Mouse (Mus musculus) gastrocnemius, adult 18-20 months (tissue): ENCODE measurements around the gene Mecom. TPM values are rescaled to one million over a fixed set of nuclear protein-coding genes. Genes with fewer than 3 reads are reported as not detected.

ENCODE experiments used
- DNase-seq: peaks from one replicate; pipeline ENCODE4 v3.0.0; 2021; ENCODE audit warnings: low spot score
- total RNA-seq, 2 experiments: library from RNA; stranded (reverse); gene quantifications; 2 replicates each; pipeline ENCODE4 v1.2.3; 2021

Gene Mecom
- total RNA-seq, 2 experiments from 2014 or later, result 4.2 to 6.1 TPM

DNA sequence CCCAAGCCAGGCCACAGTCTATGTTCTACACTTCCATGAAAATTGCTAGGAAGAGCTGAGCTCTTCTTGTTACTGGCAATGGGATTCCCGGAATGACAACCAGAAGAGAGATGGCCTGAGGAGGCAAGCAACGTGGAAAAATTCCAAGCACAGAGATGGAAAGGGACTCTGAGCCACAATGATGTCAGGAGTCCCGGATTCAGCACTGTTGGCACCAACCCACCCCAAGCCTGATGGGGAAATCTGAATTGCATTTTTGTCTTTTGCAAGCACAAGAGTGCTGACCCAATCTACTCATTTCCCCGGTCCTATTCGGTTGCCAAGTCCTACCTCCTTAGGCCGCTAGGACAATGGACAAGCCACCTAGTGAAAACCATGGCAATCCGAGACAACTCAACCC lies 181.2 kb downstream of the Mecom start:
- peak; percentile 24 for DNase-seq

DNA sequence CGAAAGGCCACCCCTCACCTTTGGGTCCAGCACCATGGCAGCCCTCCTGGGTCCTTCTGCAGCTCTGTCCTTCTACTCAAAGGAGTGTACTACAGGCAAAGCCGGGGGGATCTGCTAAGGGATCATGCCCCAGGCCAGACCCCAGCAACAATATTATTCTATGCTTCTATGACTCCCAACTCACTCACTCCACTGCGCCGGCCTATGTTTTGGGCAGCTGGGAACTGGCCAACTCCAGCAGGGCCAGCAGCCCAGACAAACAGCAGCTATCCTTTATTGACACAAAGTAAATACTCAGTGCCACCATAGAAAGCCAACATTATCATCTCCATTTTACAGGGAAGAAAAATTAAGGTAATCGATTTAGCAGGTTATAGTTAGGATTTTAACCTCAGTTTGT lies 186.6 kb downstream of the Mecom start:
- DNase-seq, result no peak

DNA sequence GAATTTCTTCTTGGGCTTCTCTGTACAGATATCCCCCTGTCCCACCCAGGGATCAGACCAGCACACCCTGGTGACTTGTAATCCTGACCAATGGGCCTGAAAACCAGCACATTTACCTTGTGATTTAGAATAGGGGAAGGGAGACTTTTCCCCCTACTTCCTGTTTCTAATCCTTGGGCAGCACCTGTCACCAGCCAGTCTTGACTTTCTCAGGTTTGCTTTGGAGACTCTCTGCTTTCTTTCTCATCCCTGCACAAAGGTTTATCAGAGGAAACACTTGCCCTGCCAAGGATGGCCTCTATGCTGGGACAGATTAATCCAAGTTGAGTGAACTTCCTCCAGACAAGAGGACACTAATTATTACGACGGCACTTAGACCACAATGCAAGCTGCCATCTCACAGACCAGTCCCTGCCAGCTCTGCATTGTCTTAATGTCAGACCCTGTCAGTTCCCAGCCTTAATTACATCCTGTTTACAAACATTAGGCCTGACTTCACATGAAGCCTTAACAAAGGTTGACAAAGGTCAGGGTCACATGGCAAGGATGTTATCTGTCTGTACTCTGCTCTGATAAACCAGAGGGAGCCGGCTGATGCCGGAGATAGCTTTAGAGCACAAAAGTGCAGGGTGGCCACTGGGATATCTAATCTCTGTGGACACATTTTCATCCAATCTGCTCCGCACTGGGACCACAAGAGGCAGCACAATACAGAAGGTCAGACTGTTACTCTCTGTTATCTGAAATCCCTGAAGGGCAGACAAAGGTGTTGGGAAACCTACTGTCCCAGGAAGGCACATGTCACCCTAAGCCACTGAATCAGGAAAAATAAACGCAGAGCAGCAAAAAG lies 193.7 kb downstream of the Mecom start:
- DNase-seq, result no peak

DNA sequence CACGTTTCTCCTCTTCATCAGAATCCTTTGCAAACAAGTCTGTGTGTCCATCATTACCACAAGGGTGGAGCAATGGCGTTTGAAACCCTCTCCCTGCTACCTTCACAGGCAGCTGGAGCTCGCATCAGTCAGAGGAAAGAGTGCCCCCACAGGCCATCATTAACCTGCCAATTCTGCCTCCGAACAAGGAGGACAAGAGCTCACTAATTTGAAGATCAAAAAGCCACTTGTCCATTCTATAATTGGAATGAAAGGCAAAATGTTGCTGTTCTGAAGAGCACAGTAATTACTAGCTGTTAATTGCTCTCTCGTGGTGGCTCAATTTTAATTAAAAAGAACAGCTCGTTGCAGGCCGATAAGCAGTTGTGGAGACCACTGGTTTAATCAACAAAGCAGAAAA lies 198.5 kb downstream of the Mecom start:
- DNase-seq, result no peak

DNA sequence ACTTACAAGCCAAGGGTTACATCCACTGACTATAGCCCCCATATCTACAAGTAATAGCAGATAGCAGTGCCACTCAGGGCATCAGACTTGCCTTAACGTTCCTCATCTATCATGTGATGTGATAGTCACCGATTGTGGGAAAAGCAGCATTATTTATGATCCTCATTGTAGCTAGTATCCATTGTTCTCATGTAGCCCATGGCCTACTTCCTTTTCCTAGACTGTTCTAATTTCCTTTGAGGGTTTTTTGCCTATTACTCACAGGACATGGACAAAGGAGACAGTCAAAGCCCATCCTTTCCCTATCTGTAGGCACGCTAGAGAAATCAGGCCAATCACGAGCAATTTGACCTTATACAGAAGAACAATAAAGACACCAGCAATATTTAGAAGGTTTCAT lies 203.7 kb downstream of the Mecom start:
- no peak for DNase-seq

DNA sequence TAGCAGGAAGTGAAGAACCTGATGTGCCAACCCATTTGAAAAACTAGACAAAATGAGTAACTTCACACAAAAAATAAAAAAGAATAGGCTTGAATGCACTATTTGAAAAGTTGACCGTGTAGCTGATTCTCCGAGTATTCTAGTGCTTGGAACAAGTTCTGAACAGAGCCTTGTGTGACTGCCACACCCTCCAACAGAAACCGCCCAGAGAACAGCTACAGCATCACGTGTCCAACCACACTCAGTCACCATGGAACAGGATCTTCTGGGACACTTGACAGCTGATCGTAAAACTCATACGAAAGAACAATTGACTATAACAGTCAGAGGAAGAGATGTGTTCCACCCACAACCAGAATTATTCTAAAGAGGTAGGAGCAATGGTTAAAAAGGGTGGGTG lies 215.5 kb downstream of the Mecom start:
- no peak for DNase-seq

DNA sequence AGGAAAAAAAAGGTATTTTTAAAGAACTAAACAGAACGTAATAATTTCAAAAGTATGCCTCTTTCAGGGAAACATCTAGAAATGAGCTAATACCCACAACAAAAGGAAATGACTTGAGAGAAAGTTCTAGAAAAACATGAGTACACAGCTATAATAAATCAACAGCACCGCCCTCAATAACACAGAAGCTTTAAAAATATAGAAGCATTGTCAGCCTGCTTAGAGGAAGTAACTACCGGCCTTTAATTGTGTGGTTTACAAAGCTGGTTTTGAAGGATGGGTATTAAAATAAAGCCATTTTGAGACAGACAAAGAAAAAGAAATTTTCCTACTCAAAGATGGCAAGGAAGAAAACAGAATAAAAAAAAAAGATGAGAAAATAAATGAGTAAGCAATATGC lies 217.3 kb downstream of the Mecom start:
- no peak for DNase-seq

DNA sequence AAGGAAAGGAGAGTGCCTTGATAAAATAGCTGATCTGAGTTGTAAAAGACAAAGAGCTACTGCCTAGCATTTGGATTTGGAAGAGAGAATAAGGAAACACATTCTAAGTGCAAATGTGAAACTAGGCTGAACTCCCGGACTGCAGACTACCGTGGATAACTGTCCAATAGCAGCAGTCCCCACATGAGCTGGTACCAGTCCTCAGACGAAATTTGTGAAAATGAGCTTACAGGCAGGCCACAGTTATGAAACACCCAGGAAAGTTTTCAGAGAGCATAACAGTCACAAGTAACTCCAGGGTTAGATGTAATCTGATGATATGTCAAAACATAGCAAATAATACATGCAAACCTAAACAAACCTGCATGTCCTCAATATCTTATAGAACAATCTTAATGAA lies 217.8 kb downstream of the Mecom start:
- DNase-seq, result no peak

DNA sequence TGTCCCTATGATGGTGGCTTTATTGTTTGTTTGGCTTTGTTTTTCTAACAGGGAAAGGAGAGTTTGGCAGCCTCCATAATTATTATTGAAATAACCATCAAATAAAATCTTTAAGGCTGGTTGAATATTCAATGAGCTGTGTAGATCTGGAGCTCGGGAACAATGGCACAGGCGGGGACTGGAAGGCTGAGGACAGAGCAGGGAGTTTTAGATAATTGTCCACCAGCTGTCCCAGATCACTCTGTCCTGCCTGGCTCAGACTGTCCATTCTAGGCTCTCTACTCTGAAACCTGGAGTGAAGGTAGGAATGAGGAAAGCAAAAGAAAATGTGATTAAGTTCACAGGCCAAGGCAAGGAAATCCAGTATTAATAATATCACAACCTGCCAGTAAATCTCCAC lies 232.9 kb downstream of the Mecom start:
- no peak for DNase-seq

DNA sequence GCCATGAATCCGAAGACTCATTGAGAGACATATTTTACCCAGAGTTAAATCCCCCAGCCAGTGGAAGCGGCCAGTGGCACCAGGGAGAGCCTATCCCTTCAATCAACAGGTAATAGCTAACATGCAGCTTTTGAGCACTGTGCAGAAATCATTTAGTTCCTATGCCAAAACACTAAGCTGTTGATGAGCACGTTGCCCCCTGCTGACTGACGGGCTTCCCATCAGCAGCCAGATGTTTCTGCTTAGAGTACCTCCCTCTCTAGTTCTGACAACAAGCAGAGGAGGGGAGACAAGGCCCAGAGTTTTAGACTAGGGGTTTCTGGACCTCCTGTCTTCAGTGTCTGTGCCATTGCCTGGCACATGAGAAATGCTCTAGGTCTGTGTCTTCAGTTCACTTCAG lies 239.7 kb downstream of the Mecom start:
- no peak for DNase-seq

DNA sequence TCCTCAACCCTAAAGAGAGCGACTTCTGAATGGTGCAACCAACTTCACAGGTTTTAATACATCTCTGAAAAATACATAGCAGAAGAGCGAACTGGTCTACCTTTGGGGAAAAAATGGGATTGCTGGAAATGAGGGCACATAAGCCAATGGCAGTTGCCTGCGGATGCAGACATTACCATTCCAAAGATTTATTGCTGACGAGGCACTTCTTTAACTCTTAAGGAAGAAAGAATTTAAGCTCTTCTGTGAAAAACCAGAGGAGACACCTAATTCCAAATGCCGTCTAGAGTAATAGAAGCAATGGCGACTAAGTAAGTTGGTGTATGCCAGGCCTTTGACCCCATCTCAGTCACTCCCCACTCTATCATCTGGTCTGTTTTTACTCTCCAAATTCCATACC lies 240.2 kb downstream of the Mecom start:
- DNase-seq, result no peak

DNA sequence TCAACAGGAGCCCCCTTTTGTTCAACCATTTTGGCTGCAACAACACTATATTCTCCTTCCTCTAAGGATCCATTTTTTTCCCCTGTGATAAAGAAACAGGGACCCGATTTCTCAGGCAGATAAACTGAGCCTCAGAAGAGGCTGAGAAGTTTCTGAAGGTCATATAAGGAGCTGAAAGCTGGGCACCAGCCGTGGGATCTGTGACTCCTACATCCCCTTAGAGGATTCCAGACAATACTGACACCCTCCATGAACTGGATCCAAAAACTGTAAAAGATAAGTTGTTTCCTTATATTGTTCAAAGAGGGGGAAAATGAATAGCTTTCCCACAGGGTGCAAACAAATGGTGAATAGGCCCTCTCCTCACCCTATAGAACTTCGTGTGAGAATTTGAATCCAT lies 241.7 kb downstream of the Mecom start:
- no peak for DNase-seq

DNA sequence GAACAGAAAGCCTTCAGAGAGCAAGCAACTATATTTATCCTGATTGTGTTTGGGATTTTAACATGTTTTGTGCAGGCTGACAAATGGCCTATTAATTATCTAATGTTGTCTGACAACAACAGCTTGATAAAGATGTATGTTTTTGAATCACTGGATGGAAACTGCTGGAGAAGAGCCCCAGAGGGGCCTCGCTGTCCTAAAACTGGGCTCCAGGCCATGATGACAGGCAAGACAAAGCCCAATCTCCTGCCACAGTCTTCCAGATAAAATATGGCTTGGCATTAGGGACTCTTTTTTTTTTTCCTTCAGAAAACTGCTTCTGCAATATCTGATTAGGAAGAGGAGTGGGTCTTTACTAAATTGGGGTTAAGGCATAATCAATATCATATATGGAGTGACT lies 248.3 kb downstream of the Mecom start:
- DNase-seq, result no peak

DNA sequence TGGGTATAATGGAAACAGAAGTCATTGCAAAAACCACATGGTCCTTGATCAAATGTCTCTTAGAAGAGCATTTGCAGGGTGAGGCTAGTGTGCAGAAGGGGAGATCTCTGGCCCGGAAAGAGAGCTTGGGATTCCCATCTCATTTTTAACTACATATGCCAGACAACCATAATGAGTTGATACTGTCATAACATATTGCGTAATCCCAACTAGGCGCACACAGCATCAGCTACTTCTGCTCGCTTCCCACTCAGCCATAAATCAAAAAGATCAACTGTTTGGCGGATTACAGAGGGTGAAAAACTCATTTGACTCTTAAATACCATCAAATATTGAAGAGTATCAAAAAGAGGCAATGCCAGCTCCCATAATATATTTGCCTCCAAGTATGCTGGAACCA lies 253.4 kb downstream of the Mecom start:
- DNase-seq, result no peak

DNA sequence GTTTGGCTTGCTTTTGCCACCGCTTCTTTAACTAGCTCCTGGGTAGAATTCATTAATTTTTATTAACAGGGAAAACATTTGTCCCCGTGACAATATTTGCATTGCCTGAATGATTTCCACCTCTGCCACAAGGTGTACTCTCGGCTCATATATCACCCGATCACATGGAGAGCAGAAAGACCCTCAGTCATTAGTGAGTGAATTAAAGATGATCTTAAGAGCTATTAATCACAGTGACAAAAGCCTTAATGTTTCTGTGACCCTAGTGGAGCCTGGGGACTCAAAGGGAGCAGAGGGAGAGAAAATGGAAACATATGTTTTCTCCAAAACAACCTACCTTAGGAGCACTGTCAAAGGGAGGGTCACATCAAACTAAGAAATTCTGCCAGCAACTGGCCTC lies 261.3 kb downstream of the Mecom start:
- no peak for DNase-seq

DNA sequence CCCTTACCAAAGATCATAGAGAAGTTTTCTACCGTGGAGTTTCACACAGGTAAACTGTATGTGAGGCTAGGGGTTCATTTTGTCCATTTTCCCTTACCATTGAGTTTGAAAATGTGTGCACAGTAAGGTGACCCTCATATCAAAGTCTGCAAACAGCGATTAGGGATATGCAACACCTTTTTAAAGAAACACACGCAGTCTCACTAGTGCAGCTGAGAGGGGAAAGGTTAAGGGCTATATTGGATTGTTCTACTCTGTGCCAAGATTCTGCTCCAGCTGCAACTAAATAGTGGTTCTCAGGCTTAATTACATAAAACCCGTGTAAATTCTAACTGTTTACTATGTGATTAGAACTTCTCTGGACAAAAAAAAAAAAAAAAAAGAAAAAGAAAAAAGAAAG lies 263.7 kb downstream of the Mecom start:
- DNase-seq, result no peak

DNA sequence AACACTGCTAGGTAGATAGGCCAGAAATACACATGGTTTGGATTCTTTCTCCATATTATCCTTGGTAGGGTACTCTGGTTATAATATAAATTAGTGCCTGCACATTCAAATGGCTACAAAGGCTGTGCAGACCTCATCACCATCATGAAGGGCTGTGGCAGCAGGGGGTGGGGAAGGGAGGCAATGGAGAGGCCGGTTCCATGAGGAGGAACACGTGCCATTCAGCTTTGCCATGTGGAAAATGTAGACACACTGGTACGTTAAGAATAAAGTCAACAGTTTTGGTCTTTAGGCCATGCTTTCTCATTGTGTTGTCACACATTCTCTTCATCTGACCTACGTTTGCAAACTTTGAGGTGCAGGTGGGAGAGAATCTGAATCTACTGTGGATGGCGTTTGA lies 264.2 kb downstream of the Mecom start:
- DNase-seq, result no peak

DNA sequence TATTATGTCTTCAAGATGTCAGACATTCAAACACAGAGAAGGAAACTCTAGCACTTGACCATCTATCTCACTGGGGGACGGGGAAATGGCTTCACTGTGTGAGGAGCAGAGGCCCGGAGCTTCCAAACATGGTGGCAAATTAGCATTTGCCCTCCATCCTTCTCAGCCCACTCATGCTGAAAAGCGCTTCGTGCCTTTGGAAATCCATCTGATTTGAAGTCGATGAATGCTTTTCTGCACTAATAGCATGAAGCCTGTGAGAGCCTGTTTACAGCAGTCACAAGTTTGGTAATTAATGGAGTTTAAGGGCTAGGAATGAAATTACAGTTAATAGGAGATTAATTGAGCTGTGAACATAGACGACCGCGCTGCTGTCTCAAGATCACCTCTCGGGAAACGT lies 270.2 kb downstream of the Mecom start:
- no peak for DNase-seq

DNA sequence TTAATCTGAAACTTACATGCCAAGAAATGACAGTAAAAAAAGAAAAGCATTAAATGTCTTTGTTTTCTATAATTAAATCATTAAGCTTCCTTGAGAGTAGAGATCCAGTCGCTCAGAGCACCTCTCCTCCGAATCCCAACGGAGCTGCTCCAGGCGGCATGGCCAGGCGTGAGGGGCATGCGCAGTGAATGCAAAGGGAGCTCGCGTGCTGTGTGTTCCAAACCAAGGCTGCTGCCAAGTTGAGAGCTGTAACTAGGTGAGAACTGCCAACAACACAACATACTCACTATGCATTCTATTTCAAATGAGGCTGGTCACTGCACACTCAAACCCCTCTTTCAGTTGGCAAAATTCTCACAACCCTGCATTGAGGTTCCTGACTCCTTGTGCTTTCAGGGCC lies 271.7 kb downstream of the Mecom start:
- no peak for DNase-seq

DNA sequence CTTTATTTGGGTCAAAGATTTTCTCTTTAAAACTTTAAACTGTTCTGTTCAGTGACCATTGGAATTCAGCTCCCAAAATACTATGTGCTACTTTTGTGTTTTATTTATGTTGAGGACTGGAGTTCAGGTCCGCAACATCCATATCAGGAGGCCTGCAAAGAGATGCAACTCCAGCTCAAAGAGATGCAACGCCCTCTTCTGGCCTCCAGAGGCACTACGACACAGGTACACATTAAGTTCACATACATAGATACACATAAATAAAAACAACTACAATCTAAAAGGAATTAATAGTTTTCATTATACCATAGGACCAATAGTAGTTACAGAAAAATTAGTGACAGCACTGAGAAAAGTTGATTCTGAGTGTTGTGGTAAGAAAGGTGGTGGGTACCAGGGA lies 278.6 kb downstream of the Mecom start:
- DNase-seq, result no peak

DNA sequence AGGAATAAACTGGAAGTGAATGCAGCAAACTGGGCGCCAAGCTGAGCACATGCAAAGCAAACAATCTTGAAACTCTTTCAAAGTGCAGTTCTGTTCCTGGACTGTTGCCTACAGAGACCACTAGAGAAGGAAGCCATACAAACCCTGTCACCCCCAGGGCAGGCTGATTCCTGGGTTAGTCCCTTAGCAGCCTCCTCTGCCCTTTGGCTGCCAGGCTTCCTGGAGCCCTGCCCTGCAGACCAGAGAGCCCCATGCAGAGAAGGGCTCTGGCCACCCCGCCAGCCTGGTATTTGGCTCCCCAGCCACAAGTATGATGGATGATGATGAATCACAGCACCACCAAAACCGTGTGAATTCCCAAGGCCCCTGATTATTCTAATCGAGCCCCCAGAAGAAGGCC lies 286.9 kb downstream of the Mecom start:
- no peak for DNase-seq

DNA sequence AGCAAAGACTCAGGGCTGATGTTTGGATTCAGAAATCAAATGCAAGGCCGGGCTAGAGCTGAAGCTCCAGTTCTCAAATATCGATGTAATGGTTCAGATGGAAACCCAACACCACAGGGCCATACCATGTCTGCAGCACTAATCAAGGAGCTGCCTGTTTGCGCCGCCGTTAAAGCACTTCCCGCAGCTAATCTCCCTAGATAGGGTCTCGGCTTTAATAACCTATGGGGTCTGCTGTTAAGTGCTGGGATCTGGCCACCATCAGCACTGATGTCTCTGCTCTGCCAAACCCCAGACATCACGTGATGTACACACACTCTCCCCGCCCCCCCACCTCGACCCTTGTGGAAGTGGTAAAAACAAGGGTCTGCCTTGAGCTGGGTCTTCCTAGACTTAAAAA lies 289.4 kb downstream of the Mecom start:
- DNase-seq, result no peak

DNA sequence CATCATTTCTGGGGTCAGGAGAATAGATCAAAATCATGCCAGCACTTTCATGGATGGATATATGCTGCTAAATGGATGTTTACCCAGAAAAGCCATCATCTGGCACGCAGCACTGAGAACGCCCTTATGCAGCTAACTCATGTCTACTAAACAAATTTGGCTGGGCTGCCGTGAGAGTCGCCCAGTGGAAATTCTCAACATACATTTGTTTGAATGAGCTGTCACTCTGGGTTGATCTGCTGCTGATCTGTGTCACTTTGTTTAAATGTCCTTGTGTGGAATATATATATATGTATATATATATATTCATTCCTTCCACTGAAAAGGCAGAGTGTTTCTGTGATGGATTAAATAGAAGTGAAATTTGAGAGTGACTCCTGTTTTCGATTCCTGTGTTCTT lies 290.0 kb downstream of the Mecom start:
- DNase-seq, result no peak

DNA sequence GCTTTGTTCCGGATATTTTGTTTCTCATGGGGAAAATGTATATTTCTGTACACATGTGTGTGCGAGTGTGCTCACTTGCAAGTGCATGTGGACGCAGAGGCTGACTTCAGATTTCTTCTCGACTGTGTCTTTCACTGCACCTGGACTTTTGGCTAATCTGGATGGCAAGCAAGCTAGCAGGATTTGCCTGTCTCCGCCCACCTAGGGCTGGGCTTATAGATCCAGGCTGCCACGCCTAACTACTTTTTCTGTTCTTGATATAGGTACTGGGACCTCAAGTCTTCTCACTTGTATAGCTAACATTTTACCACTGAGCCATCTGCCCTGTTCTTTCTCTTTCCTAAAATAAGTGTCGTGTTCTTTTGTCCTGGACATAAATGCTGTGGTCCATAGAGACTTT lies 290.9 kb downstream of the Mecom start:
- DNase-seq, result no peak
